Mouse (Mus musculus) activated CD4-positive, CD25-positive, alpha-beta regulatory T cell, adult 4 months (primary cell): ENCODE results near the gene Mtrex. TPM values are rescaled to one million over a fixed set of nuclear protein-coding genes. Genes with fewer than 3 reads are reported as not detected.

Experiments
- ATAC-seq: one replicate; pipeline ENCODE4 v1.8.0; 2017
- polyA plus RNA-seq, 2 experiments: library from polyadenylated mRNA; unstranded; fragments of 100-300 nt; shearing (Covaris generic); gene quantifications; one replicate each; pipeline ENCODE4 v1.2.1; 2017

Mtrex gene
- polyA plus RNA-seq, 2 experiments from 2014 or later = 65.2 to 68.1 TPM

GRCm38 (mm10) chr13:112866782-112867181 is 60.4 kb downstream of the Mtrex start:
- no peak for ATAC-seq

GRCm38 (mm10) chr13:112862978-112863677 is 64.1 kb downstream of the Mtrex start:
- ATAC-seq = peak; percentile 49

- ATAC-seq = no peak
Observed at GRCm38 (mm10) chr13:112862342-112862741, 64.9 kb downstream of the Mtrex start.

- ATAC-seq = no peak
Observed at GRCm38 (mm10) chr13:112861825-112862306, 65.3 kb downstream of the Mtrex start.

- ATAC-seq = no peak
Observed at GRCm38 (mm10) chr13:112860911-112861310, 66.3 kb downstream of the Mtrex start.

- ATAC-seq = no peak
Observed at GRCm38 (mm10) chr13:112860370-112860769, 66.8 kb downstream of the Mtrex start.

GRCm38 (mm10) chr13:112859574-112860134 is 67.5 kb downstream of the Mtrex start:
- no peak for ATAC-seq

GRCm38 (mm10) chr13:112857921-112858320 is 69.3 kb downstream of the Mtrex start:
- no peak for ATAC-seq

- no peak for ATAC-seq
Observed at GRCm38 (mm10) chr13:112854402-112854801, 72.8 kb downstream of the Mtrex start.

- no peak for ATAC-seq
Observed at GRCm38 (mm10) chr13:112853710-112854316, 73.4 kb downstream of the Mtrex start.

GRCm38 (mm10) chr13:112845931-112846330 is 81.3 kb downstream of the Mtrex start:
- no peak for ATAC-seq

GRCm38 (mm10) chr13:112840241-112841087 is 86.7 kb downstream of the Mtrex start:
- no peak for ATAC-seq

GRCm38 (mm10) chr13:112838562-112839232 is 88.5 kb downstream of the Mtrex start:
- ATAC-seq = no peak

- no peak for ATAC-seq
Observed at GRCm38 (mm10) chr13:112837621-112838155, 89.5 kb downstream of the Mtrex start.

GRCm38 (mm10) chr13:112836951-112837350 is 90.2 kb downstream of the Mtrex start:
- ATAC-seq = no peak

- no peak for ATAC-seq
Observed at GRCm38 (mm10) chr13:112835113-112835512, 92.1 kb downstream of the Mtrex start.

- ATAC-seq = no peak
Observed at GRCm38 (mm10) chr13:112833895-112834263, 93.3 kb downstream of the Mtrex start.

- ATAC-seq = no peak
Observed at GRCm38 (mm10) chr13:112833253-112833894, 93.8 kb downstream of the Mtrex start.

GRCm38 (mm10) chr13:112832589-112832988 is 94.6 kb downstream of the Mtrex start:
- no peak for ATAC-seq

GRCm38 (mm10) chr13:112829619-112830018 is 97.6 kb downstream of the Mtrex start:
- ATAC-seq = no peak

- no peak for ATAC-seq
Observed at GRCm38 (mm10) chr13:112825479-112825878, 101.7 kb downstream of the Mtrex start.
